In the genomic region with DNA sequence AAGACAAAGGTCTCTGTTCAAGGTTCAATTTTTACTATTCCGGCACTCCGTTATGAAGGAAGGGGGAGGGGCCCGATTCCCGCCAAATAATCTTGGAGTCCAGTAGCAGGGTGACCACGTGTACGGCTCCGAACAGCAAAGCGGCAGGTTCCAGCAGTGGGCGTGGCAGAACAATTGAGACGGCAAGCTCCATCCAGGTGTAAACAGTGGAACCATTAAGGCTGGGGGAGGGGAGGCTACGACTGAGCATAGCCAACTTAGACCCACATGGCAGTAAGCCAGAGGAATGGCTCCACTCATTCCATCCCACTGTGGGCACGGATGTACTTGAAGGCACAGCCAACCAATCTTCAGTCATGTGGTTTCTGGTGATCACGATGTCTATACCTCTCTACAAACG, we compare ENCODE assay signal across 11 mouse cellular contexts. TPM values are rescaled to one million over a fixed set of nuclear protein-coding genes. Genes with fewer than 3 reads are reported as not detected.
DNase-seq lines count a peak whose midpoint lies in the region; TF ChIP-seq lines count a peak whose summit lies in the region.
"Not testable (repeated sequence)": the region's sequence is repeated elsewhere in the genome, so short reads cannot be mapped to it uniquely, and the experiment has no call there.
"Had no signal": no experiment of that assay in that cellular context is flagged by ENCODE, and none has a peak within 500 bp of the region (broad histone marks: within the 10 kb centered on the region; RNA-seq: fewer than 3 reads in every experiment).

No protein-coding gene starts in this region.

- not testable (repeated sequence) for H3K4me3 ChIP-seq in gastrocnemius, adult 2 months
- H3K4me3 ChIP-seq in testis, adult 2 months (ENCODE audit: control insufficient read depth, low read depth, low read length): peak overlapping the region; percentile 44

- not testable (repeated sequence) for H3K27me3 ChIP-seq in testis, adult 2 months (ENCODE audit: control insufficient read depth, insufficient read depth, low read length)

- peak overlapping the region; percentile 91; the same call in 1 of the 2 replicates for H3K27ac ChIP-seq in gastrocnemius, adult 2 months
- not testable (repeated sequence) for H3K27ac ChIP-seq in testis, adult 2 months (ENCODE audit: control insufficient read depth, insufficient read depth, low read depth, low read length)

- TF ChIP-seq CTCF in gastrocnemius, adult 2 months (IDR thresholded peaks at IDR 0.05); testis, adult 2 months (IDR thresholded peaks at IDR 0.05; ENCODE audit: control insufficient read depth, insufficient read depth, insufficient replicate concordance, low read depth, low read length): not testable (repeated sequence)

- not testable (repeated sequence) for H3K36me3 ChIP-seq in testis, adult 2 months (ENCODE audit: control insufficient read depth, insufficient read depth, low read length)

- intact Hi-C loops in gastrocnemius, adult 2 months (cut with DNase I): not testable (repeated sequence)

- DNase-seq in ES-CJ7 (ENCODE audit: low read depth, low spot score) (peak; percentile 59), R1 (ENCODE audit: low read depth, low spot score) (peak; percentile 41)
- DNase-seq in gastrocnemius, adult 2 months: not testable (repeated sequence)

- not testable (repeated sequence) for H3K4me1 ChIP-seq in testis, adult 2 months (ENCODE audit: control insufficient read depth, insufficient read depth, low read length)

- TF ChIP-seq POLR2A in testis, adult 2 months (IDR thresholded peaks at IDR 0.05; ENCODE audit: control insufficient read depth, low read depth, low read length): not testable (repeated sequence)

RNA-seq across cellular contexts. Expression of a gene that starts 7.7 kb away (rescaled TPM):
- total RNA-seq in gastrocnemius, adult 2 months (2021): 1 to 10 TPM in 1 of 2 experiments, under 1 TPM in 1; 0.94 to 3.0 TPM
- polyA plus RNA-seq in testis, adult 2 months (2012; rRNA removed): 51.5 and 60.1 TPM in 2 replicates

RNA-seq across cellular contexts. Expression of a gene that starts 7.7 kb away (rescaled TPM):
- 1 to 10 TPM; 8.1 to 9.9 TPM for total RNA-seq in gastrocnemius, adult 2 months (2021)
- polyA plus RNA-seq in testis, adult 2 months (2012; rRNA removed): 10.5 and 13.8 TPM in 2 replicates

RNA-seq across cellular contexts. Expression of a gene that starts 25.8 kb away (rescaled TPM):
- total RNA-seq in gastrocnemius, adult 2 months (2021): 10 to 100 TPM; 46.9 to 54.2 TPM
- polyA plus RNA-seq in testis, adult 2 months (2012; rRNA removed): 81.8 and 101 TPM in 2 replicates

RNA-seq across cellular contexts. Expression of a gene that starts 43.0 kb away (rescaled TPM):
- 1 to 10 TPM; 1.8 to 2.5 TPM for total RNA-seq in gastrocnemius, adult 2 months (2021)
- polyA plus RNA-seq in testis, adult 2 months (2012; rRNA removed): 11.3 and 12.6 TPM in 2 replicates

RNA-seq across cellular contexts. Expression of a gene that starts 43.3 kb away (rescaled TPM):
- total RNA-seq in gastrocnemius, adult 2 months (2021): not detected
- 680 and 803 TPM in 2 replicates for polyA plus RNA-seq in testis, adult 2 months (2012; rRNA removed)
- total RNA-seq: adrenal gland, adult 18-20 months; adrenal gland, adult 8-10 months; adrenal gland, postnatal 36 days; forebrain, postnatal 0 days had no signal
- polyA plus RNA-seq: embryonic facial prominence, embryonic 12.5 days; forebrain, embryonic 13.5 days; Patski had no signal
